Mouse (Mus musculus) CH12.LX (cell line): ENCODE results near the gene Txnrd1. TPM values are rescaled to one million over a fixed set of nuclear protein-coding genes. Genes with fewer than 3 reads are reported as not detected.

Experiments
- DNase-seq: peaks from one replicate; pipeline ENCODE4 v3.0.0-alpha.2; 2013; ENCODE audit errors: extremely low read depth
- H3K27ac ChIP-seq: 2 replicates; pipeline ENCODE4 v1.5.1; 2012; ENCODE audit warnings: low read depth, mild to moderate bottlenecking, control low read depth, moderate library complexity; ENCODE audit not compliant: insufficient read depth
- H3K27me3 ChIP-seq: replicated peaks from 2 replicates; pipeline ENCODE3; 2012; ENCODE audit warnings: inconsistent platforms
- H3K36me3 ChIP-seq, 2 experiments: replicated peaks in 1 of 2; 2 replicates each; pipeline versions ENCODE3 to v1.6.1; 2012; ENCODE audit warnings: inconsistent platforms in 1 of 2, low read length in 1 of 2, mild to moderate bottlenecking in 1 of 2, mixed read lengths in 1 of 2, moderate library complexity in 1 of 2; ENCODE audit not compliant: control insufficient read depth in 1 of 2, insufficient read depth in 1 of 2
- H3K4me1 ChIP-seq, 2 experiments: 2 replicates each; pipeline ENCODE4 v1.6.1; 2012; ENCODE audit warnings: inconsistent platforms in 1 of 2, moderate library complexity in 1 of 2; ENCODE audit not compliant: insufficient read depth in 2 of 2, control insufficient read depth in 1 of 2
- H3K4me2 ChIP-seq: 2 replicates; pipeline ENCODE4 v1.6.1; 2012; ENCODE audit warnings: low read depth, mild to moderate bottlenecking, control low read depth; ENCODE audit not compliant: poor library complexity, insufficient read depth, severe bottlenecking
- H3K4me3 ChIP-seq, 3 experiments: fragments of 150-350 bp in 1 of 3; sonication (generic) in 1 of 3; replicated peaks in 1 of 3; 2 replicates each; pipeline versions ENCODE3 to v1.5.1; 2011 to 2012; ENCODE audit warnings: low read depth in 2 of 3, low read length in 2 of 3, mild to moderate bottlenecking in 2 of 3, moderate library complexity in 2 of 3, control low read depth in 1 of 3, improper control_type of control experiment in 1 of 3, inconsistent platforms in 1 of 3, mixed read lengths in 1 of 3; ENCODE audit not compliant: poor library complexity in 1 of 3
- H3K79me2 ChIP-seq: replicated peaks from 2 replicates; pipeline ENCODE4 v1.6.1; 2012; ENCODE audit warnings: mild to moderate bottlenecking, moderate library complexity; ENCODE audit not compliant: control insufficient read depth, poor library complexity, insufficient read depth, severe bottlenecking; ENCODE audit errors: extremely low read depth
- H3K9ac ChIP-seq: 2 replicates; pipeline ENCODE4 v1.6.1; 2012; ENCODE audit warnings: low read depth, mild to moderate bottlenecking, control low read depth, moderate library complexity; ENCODE audit not compliant: insufficient read depth
- H3K9me3 ChIP-seq: replicated peaks from 2 replicates; pipeline ENCODE3; 2012; ENCODE audit warnings: low read length, inconsistent platforms, mixed read lengths
- BHLHE40 ChIP-seq: IDR thresholded peaks from 2 replicates; pipeline ENCODE4 v1.6.1; 2011; ENCODE audit warnings: mild to moderate bottlenecking, low read depth, low read length, improper control_type of control experiment
- CHD1 ChIP-seq: IDR thresholded peaks from 2 replicates; pipeline ENCODE4 v1.6.1; 2012; ENCODE audit warnings: low read depth, low read length, improper control_type of control experiment, inconsistent platforms
- CTCF ChIP-seq, 2 experiments: IDR thresholded peaks in 1 of 2; conservative IDR thresholded peaks in 1 of 2; 2 replicates each; pipeline ENCODE4 v1.5.1; 2011 to 2012; ENCODE audit warnings: low read depth in 2 of 2, low read length in 2 of 2, improper control_type of control experiment in 1 of 2, inconsistent platforms in 1 of 2, mild to moderate bottlenecking in 1 of 2, moderate library complexity in 1 of 2
- E2F4 ChIP-seq: IDR thresholded peaks from 2 replicates; pipeline ENCODE4 v1.6.1; 2011; ENCODE audit warnings: low read depth, low read length, improper control_type of control experiment; ENCODE audit not compliant: insufficient replicate concordance
- ELF1 ChIP-seq: IDR thresholded peaks from 2 replicates; pipeline ENCODE4 v1.6.1; 2014; ENCODE audit warnings: low read depth, mild to moderate bottlenecking, inconsistent platforms, low read length, improper control_type of control experiment
- JUN ChIP-seq: IDR thresholded peaks from 2 replicates; pipeline ENCODE4 v1.6.1; 2011; ENCODE audit warnings: low read depth, mild to moderate bottlenecking, low read length, improper control_type of control experiment, moderate library complexity; ENCODE audit not compliant: insufficient read depth
- MAFK ChIP-seq: IDR thresholded peaks from 2 replicates; pipeline ENCODE4 v1.6.1; 2011; ENCODE audit warnings: low read length, improper control_type of control experiment; ENCODE audit not compliant: insufficient replicate concordance
- MXI1 ChIP-seq: IDR thresholded peaks from 2 replicates; pipeline ENCODE4 v1.6.1; 2011; ENCODE audit warnings: mild to moderate bottlenecking, low read depth, low read length, improper control_type of control experiment
- NELFE ChIP-seq: IDR thresholded peaks from 2 replicates; pipeline ENCODE4 v1.6.1; 2011; ENCODE audit warnings: low read depth, low read length, improper control_type of control experiment
- PAX5 ChIP-seq: IDR thresholded peaks from 2 replicates; pipeline ENCODE4 v1.6.1; 2012; ENCODE audit warnings: low read length, inconsistent platforms, mixed read lengths
- SIN3A ChIP-seq: IDR thresholded peaks from 2 replicates; pipeline ENCODE4 v1.6.1; 2012; ENCODE audit warnings: low read length, improper control_type of control experiment, inconsistent platforms
- SMC3 ChIP-seq: IDR thresholded peaks from 2 replicates; pipeline ENCODE4 v1.6.1; 2011; ENCODE audit warnings: low read depth, low read length, improper control_type of control experiment
- UBTF ChIP-seq: IDR thresholded peaks from 2 replicates; pipeline ENCODE4 v1.6.1; 2012; ENCODE audit warnings: low read depth, mild to moderate bottlenecking, inconsistent platforms, low read length, improper control_type of control experiment, moderate library complexity
- USF1 ChIP-seq: IDR thresholded peaks from 2 replicates; pipeline ENCODE4 v1.6.1; 2014; ENCODE audit warnings: low read depth, mild to moderate bottlenecking, inconsistent platforms, low read length, improper control_type of control experiment
- ZC3H11A ChIP-seq: IDR thresholded peaks from 2 replicates; pipeline ENCODE4 v1.6.1; 2012; ENCODE audit warnings: low read depth, mild to moderate bottlenecking, inconsistent platforms, low read length, improper control_type of control experiment
- dilution Hi-C: fragments of 300-500 bp; cut with MboI; formaldehyde crosslinking; loops from 2 replicates; pipeline ENCODE4 v1.14.3; 2020; ENCODE audit warnings: low sequenced_read_pairs; ENCODE audit not compliant: extremely low pct_unique_long_range_greater_than_20kb, extremely low pct_ligation_motif_present
- in situ Hi-C: fragments of 300-500 bp; cut with MboI; formaldehyde crosslinking; loops from 3 replicates; pipeline ENCODE4 v1.14.3; 2019; ENCODE audit warnings: low sequenced_read_pairs, low pct_ligation_motif_present, low pct_unique_long_range_greater_than_20kb, mixed read lengths
- polyA plus RNA-seq: library from polyadenylated mRNA; unstranded; fragments of >175 nt; gene quantifications from 2 replicates; pipeline ENCODE4 v1.2.1, GENCODE M21; 2012; ENCODE audit warnings: low read depth; ENCODE audit not compliant: insufficient read length
- total RNA-seq, 2 experiments: library from RNA; depleted of rRNA; stranded (reverse); fragments of 300-350 nt in 1 of 2; fragments of >200 nt in 1 of 2; gene quantifications; 2 replicates each; pipeline ENCODE4 v1.2.3; 2012 to 2014

Txnrd1 gene
- total and polyA plus RNA-seq, 3 experiments: 92.1 to 254 (median 133) TPM

DNA sequence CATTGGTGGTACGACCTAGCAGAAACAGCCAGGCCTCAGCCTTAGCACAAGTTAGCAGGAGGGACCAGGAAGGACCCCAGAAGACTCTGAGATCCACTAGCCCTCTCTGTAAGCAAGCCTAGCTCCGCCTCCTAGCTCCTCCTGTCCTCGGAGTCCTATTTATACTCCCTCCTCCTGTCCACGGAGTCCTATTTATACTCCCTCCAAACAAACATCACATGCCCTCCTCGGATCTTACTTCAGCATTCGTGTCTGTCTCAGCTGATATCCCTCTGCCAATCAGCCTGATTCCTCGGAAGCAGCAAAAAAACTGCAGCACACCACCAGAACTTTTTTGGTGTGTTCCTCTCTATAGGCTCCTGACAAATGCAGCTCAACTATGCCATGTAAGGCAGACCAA is 65.1 kb downstream of the Txnrd1 start:
- H3K4me2 ChIP-seq: no peak overlapping the region

DNA sequence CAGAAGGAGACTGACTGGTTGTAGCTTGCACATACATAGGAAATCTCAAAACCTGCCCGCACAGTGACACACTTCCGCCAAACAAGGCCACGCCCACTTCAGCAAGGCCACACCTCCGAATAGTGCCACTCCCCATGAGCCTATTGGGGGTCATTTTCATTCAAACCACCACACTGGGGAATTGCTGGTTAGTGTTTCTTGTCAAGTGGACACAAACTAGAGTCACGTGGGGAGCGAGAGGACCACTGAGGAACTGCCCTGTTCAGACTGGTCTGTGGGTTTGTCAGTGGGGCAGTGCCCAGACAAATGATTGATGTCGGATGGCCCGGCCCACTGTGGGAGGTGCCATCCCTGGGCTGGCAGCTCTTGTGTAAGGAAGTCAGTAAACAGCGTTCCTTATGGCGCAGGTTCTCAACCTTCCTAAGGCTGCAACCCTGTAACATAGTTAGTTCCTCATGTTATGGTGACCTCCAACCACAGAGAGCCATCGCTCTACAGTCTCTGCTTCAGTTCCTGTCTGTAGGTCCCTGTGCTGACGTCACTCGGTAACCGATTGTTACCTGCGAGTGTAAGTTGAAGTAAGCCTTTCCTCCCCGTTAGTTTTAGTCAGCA is 66.2 kb downstream of the Txnrd1 start:
- in situ Hi-C loops: loop anchor here (5.0 to 25.0 kb wide), 3 partner anchors 103 to 605 kb away; no protein-coding TSS in a partner anchor

More for the DNA sequence above, 65.1 kb downstream of the Txnrd1 start:
- peaks cover 34 to 52% of the 10 kb centered on the region in 2 experiments for H3K36me3 ChIP-seq
- peaks cover 5 to 24% of the 10 kb centered on the region in 2 experiments for H3K4me1 ChIP-seq
- no peak overlapping the region for H3K4me3 ChIP-seq
- no peak overlapping the region for H3K27ac ChIP-seq
- H3K9me3 ChIP-seq: peaks cover 4% of the 10 kb centered on the region
- dilution Hi-C loops: no loop called here
- H3K79me2 ChIP-seq: no peaks in the 10 kb centered on the region
- TF ChIP-seq SMC3: no peak
- no peak for TF ChIP-seq JUN
- TF ChIP-seq, all 38 proteins: peak for 0
- in situ Hi-C loops: no loop called here
- no peak for DNase-seq
- H3K27me3 ChIP-seq: no peaks in the 10 kb centered on the region
- no peak overlapping the region for H3K9ac ChIP-seq

DNA sequence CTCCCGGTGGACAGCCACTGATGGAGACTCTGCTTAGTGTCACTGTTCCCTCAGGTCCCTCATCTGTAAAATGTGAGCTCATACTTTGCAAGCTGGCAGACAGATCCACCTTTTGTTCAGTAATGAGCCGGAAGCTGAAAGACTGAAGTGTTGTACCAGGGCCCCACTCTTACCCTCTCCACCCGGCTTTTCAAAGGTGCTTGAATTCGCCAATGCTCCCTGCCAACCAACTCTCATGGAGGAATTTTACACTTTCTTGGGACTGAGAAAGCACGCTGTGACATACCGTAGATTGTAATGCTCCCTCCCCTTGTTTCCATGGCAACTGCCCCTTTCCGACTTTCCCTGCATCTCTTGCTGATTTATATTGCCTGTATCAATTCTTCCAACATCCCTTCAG is 66.8 kb downstream of the Txnrd1 start:
- no peak for TF ChIP-seq ELF1
- TF ChIP-seq ZC3H11A: no peak
- no peak for TF ChIP-seq CHD1
- no peak for TF ChIP-seq NELFE
- TF ChIP-seq UBTF: no peak
- no peak for TF ChIP-seq USF1
- in situ Hi-C loops: loop anchor here (5.0 to 25.0 kb wide), 3 partner anchors 103 to 604 kb away; no protein-coding TSS in a partner anchor
- Histone ChIP-seq H3K4me3 (peak overlapping the region in 1 of 3 experiments; percentile 42), H3K9ac (no peak overlapping the region), H3K79me2 (no peaks in the 10 kb centered on the region), H3K4me2 (no peak overlapping the region), H3K36me3 (peaks cover 22 to 35% of the 10 kb centered on the region in 2 experiments), H3K4me1 (peaks cover 6 to 24% of the 10 kb centered on the region in 2 experiments), H3K9me3 (peaks cover under 1% of the 10 kb centered on the region), H3K27me3 (no peaks in the 10 kb centered on the region), H3K27ac (no peak overlapping the region)
- dilution Hi-C loops: no loop called here
- no peak for DNase-seq

More for the DNA sequence above, 66.2 kb downstream of the Txnrd1 start:
- DNase-seq: peak; percentile 73
- peaks cover 4% of the 10 kb centered on the region for H3K9me3 ChIP-seq
- peaks cover 28 to 42% of the 10 kb centered on the region in 2 experiments for H3K36me3 ChIP-seq
- dilution Hi-C loops: no loop called here
- H3K4me1 ChIP-seq: peaks cover 6 to 24% of the 10 kb centered on the region in 2 experiments
- H3K27me3 ChIP-seq: no peaks in the 10 kb centered on the region
- no peak overlapping the region for H3K27ac ChIP-seq
- peak overlapping the region in 2 of 3 experiments; percentile 42 to 47 for H3K4me3 ChIP-seq
- TF ChIP-seq PAX5 (no peak), ELF1 (no peak), SIN3A (no peak), CTCF (conservative IDR thresholded peaks at IDR 0.05 in 1 of 2, IDR thresholded peaks at IDR 0.05 in 1 of 2; ENCODE audit: low read depth in 2 of 2, low read length in 2 of 2) (0 out of 4 replicates have a peak, but pooled peaks of 1 of the 2 experiments have one; percentile 4), MXI1 (no peak), BHLHE40 (no peak), MAFK (no peak), E2F4 (no peak)
- no peak overlapping the region for H3K4me2 ChIP-seq
- H3K79me2 ChIP-seq: no peaks in the 10 kb centered on the region
- H3K9ac ChIP-seq: no peak overlapping the region
